Mouse (Mus musculus) midbrain, embryonic 15.5 days (tissue): ENCODE measurements around the gene Pml. TPM values are rescaled to one million over a fixed set of nuclear protein-coding genes. Genes with fewer than 3 reads are reported as not detected.
A peak's percentile ranks its signal among the peaks of the same experiment; 100 is the strongest.

Experiments
- ATAC-seq: fragments of 200-750 bp; cut with Nextera tagmentation; replicated peaks from 2 replicates; pipeline ENCODE4 v1.8.0; 2017; ENCODE audit warnings: moderate TSS enrichment
- H3K27ac ChIP-seq: fragments of 300-500 bp; sonication (generic); 2 replicates; pipeline ENCODE4 v1.5.1; 2015; ENCODE audit warnings: mild to moderate bottlenecking, inconsistent platforms
- H3K27me3 ChIP-seq: fragments of 300-500 bp; sonication (generic); replicated peaks from 2 replicates; pipeline ENCODE4 v1.6.1; 2015; ENCODE audit warnings: inconsistent platforms
- H3K36me3 ChIP-seq: fragments of 300-500 bp; sonication (generic); replicated peaks from 2 replicates; pipeline ENCODE4 v1.6.1; 2015; ENCODE audit warnings: inconsistent platforms
- H3K4me1 ChIP-seq: fragments of 300-500 bp; sonication (generic); 2 replicates; pipeline ENCODE4 v1.6.1; 2015; ENCODE audit warnings: inconsistent platforms
- H3K4me2 ChIP-seq: fragments of 300-500 bp; sonication (generic); 2 replicates; pipeline ENCODE4 v1.6.1; 2015; ENCODE audit warnings: inconsistent platforms, mild to moderate bottlenecking, moderate library complexity
- H3K4me3 ChIP-seq: fragments of 300-500 bp; sonication (generic); 2 replicates; pipeline ENCODE4 v1.5.1; 2015; ENCODE audit warnings: mild to moderate bottlenecking, inconsistent platforms
- H3K9ac ChIP-seq: fragments of 300-500 bp; sonication (generic); 2 replicates; pipeline ENCODE4 v1.6.1; 2015; ENCODE audit warnings: mild to moderate bottlenecking, inconsistent platforms
- H3K9me3 ChIP-seq: fragments of 300-500 bp; sonication (generic); 2 replicates; pipeline ENCODE4 v1.6.1; 2016; ENCODE audit warnings: inconsistent platforms
- WGBS: fragments of 180-500 bp; shearing (Covaris S2); methylation state at CpG from one replicate; pipeline ENCODE4 v1.1.7; 2015; ENCODE audit warnings: mixed read lengths; 5-methylcytosine and 5-hydroxymethylcytosine counted together
- polyA plus RNA-seq: library from polyadenylated mRNA; unstranded; fragments of >200 nt; fragmentation: Nextera tagmentation; extraction: Ambion mirVana; gene quantifications from 2 replicates; pipeline ENCODE4 v1.2.1, GENCODE M21; 2015

Pml gene
- polyA plus RNA-seq, 1 experiment from 2014 or later: 3.9 TPM

DNA sequence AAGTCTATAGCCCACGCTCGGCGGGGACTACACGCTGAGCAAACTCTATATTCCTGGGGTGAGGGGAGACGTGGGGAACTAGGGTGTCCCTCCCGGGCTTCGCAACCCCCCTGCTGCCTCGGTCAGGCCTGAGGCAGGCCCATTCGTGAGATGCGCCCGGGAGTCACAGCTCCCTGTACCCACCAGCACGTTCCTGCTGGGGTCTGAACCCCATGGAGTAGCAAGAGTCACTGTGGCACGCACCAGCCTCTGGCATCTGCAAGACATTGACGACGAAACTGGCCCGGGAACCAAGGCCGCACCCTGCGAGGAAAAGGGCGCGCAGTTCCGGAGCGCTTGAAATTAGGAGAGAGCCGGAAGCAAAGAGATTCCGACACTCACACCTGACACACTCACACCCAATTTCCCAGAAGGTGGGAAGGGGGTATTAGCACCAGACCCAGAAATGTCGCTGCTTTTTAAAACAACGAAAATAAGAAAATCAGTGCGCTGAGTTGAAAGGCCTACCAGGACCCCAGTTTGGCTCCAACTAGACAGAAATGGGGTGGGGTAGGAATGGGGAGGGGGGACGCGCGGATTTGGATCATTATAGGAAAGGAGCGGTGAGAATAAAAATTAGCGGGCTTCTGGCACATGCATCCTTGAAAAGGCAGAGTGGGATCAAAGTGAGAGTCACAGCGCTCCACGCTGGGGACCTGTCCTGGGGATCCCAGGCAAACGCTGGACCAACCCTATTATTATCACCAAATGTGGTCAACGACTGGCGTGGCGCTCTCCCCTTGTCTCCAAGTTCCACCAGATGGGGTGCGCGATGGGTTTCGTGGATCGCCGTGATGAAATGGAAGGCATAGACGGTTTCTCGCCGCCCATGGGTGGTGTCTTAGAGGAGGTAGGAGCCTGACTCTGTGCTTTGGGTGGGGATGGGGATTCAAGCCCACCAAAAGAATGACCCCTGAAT lies 52.7 kb downstream of the Pml start:
- WGBS: 4% methylated on average over 46 of the region's 46 CpGs
- no peak for ATAC-seq
- no peaks in the 10 kb centered on the region for H3K9me3 ChIP-seq
- peaks cover 45% of the 10 kb centered on the region for H3K27me3 ChIP-seq
- H3K27ac ChIP-seq: peak overlapping the region; percentile 86
- peaks cover 50% of the 10 kb centered on the region for H3K4me1 ChIP-seq
- H3K4me2 ChIP-seq: peak overlapping the region; percentile 67
- peak overlapping the region; percentile 51 for H3K9ac ChIP-seq
- H3K4me3 ChIP-seq: peak overlapping the region; percentile 42
- H3K36me3 ChIP-seq: no peaks in the 10 kb centered on the region

DNA sequence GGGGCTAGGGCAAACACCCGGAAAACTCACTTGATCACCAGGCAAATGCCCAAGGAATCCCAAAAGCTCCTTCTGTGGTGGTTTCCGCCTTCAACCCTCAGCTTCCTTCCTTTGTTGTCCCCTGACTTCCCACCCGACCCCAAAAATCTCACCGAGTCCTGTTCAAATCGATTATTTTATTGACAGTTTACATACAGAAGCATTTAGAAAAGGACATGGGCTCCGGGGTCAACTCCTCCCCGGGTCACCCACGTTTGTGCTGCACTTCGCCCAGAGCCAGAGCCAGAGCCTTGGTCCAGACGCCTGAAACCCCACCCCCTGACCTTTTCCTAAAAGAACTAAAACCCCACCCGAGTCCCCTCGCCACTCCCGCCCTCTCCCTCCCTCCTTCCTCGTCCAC lies 53.4 kb downstream of the Pml start:
- peaks cover 42% of the 10 kb centered on the region for H3K4me1 ChIP-seq
- H3K9me3 ChIP-seq: no peaks in the 10 kb centered on the region
- peak overlapping the region; percentile 86 for H3K27ac ChIP-seq
- peaks cover 39% of the 10 kb centered on the region for H3K27me3 ChIP-seq
- peak overlapping the region; percentile 42 for H3K4me3 ChIP-seq
- 3% methylated on average over 14 of the region's 14 CpGs for WGBS
- H3K9ac ChIP-seq: peak overlapping the region; percentile 51
- ATAC-seq: no peak
- peak overlapping the region; percentile 67 for H3K4me2 ChIP-seq
- no peaks in the 10 kb centered on the region for H3K36me3 ChIP-seq

DNA sequence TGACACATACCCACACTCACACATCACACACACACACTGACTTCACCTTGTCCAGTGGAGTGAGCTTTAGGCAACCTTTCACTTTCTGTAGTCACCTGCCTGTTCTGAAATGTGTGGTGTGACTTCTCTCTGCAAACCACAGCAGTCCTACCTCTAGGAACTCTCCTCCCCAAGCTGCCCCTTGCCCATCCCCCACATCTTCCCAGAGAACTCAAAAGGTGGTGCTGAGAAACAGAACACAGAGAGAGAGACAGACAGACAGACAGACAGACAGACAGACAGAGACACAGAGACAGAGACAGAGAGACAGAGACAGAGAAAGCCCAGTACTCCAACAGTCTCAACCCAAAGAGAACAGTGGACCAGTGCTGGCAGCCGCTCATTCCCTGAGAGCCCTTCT lies 53.9 kb downstream of the Pml start:
- Histone ChIP-seq H3K4me2 (peak overlapping the region; percentile 67), H3K4me3 (peak overlapping the region; percentile 42), H3K9ac (peak overlapping the region; percentile 51), H3K9me3 (no peaks in the 10 kb centered on the region), H3K36me3 (no peaks in the 10 kb centered on the region), H3K27me3 (peaks cover 36% of the 10 kb centered on the region), H3K4me1 (peaks cover 40% of the 10 kb centered on the region), H3K27ac (peak overlapping the region; percentile 86)
- WGBS: 24% methylated on average over 1 of the region's 1 CpGs
- no peak for ATAC-seq

DNA sequence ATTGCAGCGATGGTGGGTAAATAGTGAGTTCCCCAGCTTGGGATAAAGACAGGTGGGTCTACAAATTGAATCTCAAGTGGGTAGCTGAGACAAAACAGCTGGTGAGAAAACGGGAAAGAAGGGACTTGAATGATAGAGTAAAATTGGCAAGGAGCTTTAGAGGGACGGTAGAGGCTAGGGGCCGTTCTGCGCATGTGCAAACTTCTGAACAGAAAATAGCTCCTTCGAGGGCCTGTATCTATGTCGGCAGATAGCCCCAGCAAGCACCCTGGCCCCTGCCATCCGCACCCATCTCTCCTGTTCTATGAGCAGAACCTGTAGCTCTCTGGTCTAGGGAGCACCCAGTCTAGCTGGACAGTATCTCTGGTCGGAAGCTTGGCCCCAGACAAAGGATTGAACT lies 55.4 kb downstream of the Pml start:
- no peak overlapping the region for H3K9ac ChIP-seq
- H3K27me3 ChIP-seq: peaks cover 21% of the 10 kb centered on the region
- H3K4me2 ChIP-seq: 0 out of 2 replicates have a peak overlapping the region, but pooled peaks have one; percentile 9
- no peaks in the 10 kb centered on the region for H3K9me3 ChIP-seq
- WGBS: 61% methylated on average over 9 of the region's 9 CpGs
- no peak for ATAC-seq
- no peaks in the 10 kb centered on the region for H3K36me3 ChIP-seq
- H3K27ac ChIP-seq: no peak overlapping the region
- H3K4me1 ChIP-seq: peaks cover 32% of the 10 kb centered on the region
- H3K4me3 ChIP-seq: no peak overlapping the region

DNA sequence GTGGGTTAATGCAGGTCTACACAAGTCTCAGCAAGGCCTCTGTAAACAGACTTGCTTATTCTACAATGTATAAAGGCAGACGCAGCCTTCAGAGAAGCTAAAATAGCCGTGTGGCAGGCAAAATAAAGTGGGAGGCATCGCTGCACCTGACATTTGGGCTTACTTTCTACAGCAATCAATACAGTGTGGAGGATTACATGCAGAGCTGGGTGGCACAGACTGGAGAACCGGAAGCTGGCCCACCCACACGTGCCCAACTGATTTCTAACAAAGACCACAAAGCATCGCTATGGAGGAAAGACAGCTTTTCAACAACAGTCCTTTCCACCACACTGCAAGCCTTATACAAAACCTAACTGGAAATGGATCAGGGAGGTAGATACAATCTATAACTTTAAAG lies 65.1 kb downstream of the Pml start:
- no peaks in the 10 kb centered on the region for H3K27me3 ChIP-seq
- no peak overlapping the region for H3K9ac ChIP-seq
- WGBS: 56% methylated on average over 6 of the region's 6 CpGs
- ATAC-seq: no peak
- H3K9me3 ChIP-seq: no peaks in the 10 kb centered on the region
- H3K36me3 ChIP-seq: no peaks in the 10 kb centered on the region
- H3K4me1 ChIP-seq: no peaks in the 10 kb centered on the region; the same call in 1 of the 2 replicates
- H3K4me3 ChIP-seq: no peak overlapping the region
- H3K4me2 ChIP-seq: no peak overlapping the region
- no peak overlapping the region for H3K27ac ChIP-seq

DNA sequence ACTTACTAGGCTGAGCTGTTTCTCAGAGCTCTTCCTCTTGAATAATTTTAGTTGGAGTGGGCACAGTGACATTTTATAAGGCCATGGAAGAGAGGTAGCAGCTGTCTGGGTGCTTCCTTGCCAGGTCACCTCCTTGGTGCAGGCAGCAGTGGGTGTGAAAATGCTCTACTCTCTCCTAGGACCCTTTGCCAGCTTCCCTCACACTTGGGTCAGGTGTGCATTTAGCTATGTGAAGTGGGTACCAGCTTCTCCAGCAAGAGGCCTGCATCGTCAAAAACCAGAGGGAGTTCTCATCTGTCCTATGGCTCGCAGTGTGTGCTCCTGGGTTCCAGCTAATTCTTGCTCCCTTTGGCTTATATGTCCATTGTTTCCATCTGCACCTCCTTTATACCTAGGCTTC lies 70.2 kb downstream of the Pml start:
- H3K9me3 ChIP-seq: no peaks in the 10 kb centered on the region
- H3K27ac ChIP-seq: no peak overlapping the region
- ATAC-seq: no peak
- 85% methylated on average over 2 of the region's 2 CpGs for WGBS
- H3K4me2 ChIP-seq: no peak overlapping the region
- H3K4me3 ChIP-seq: no peak overlapping the region
- peaks cover 3% of the 10 kb centered on the region; the same call in 1 of the 2 replicates for H3K4me1 ChIP-seq
- H3K9ac ChIP-seq: no peak overlapping the region
- no peaks in the 10 kb centered on the region for H3K27me3 ChIP-seq
- no peaks in the 10 kb centered on the region for H3K36me3 ChIP-seq

DNA sequence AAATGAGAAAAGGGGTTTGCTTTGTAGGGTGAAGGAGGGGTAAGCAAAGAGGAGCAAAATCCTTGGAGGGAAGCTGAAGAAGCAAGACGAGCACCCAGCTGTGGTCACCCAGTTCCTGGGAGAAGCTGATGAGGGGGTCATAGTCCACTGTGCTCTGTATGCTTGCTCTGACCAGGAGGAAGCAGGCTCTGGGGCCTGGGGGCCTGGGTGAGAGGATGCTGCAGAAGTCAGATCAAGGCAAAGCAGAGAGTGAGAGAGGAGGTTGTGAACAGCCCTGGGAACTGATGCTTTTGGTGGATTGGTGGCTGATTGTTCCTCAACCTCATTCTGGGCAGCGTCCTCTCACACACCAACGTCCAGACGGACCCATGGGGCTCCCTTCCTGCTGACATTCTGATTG lies 72.4 kb downstream of the Pml start:
- H3K9ac ChIP-seq: no peak overlapping the region
- H3K4me1 ChIP-seq: peaks cover 3% of the 10 kb centered on the region; the same call in 1 of the 2 replicates
- ATAC-seq: no peak
- H3K27ac ChIP-seq: no peak overlapping the region
- no peaks in the 10 kb centered on the region for H3K27me3 ChIP-seq
- WGBS: 47% methylated on average over 4 of the region's 4 CpGs
- H3K36me3 ChIP-seq: no peaks in the 10 kb centered on the region
- H3K9me3 ChIP-seq: no peaks in the 10 kb centered on the region
- no peak overlapping the region for H3K4me3 ChIP-seq
- H3K4me2 ChIP-seq: no peak overlapping the region

DNA sequence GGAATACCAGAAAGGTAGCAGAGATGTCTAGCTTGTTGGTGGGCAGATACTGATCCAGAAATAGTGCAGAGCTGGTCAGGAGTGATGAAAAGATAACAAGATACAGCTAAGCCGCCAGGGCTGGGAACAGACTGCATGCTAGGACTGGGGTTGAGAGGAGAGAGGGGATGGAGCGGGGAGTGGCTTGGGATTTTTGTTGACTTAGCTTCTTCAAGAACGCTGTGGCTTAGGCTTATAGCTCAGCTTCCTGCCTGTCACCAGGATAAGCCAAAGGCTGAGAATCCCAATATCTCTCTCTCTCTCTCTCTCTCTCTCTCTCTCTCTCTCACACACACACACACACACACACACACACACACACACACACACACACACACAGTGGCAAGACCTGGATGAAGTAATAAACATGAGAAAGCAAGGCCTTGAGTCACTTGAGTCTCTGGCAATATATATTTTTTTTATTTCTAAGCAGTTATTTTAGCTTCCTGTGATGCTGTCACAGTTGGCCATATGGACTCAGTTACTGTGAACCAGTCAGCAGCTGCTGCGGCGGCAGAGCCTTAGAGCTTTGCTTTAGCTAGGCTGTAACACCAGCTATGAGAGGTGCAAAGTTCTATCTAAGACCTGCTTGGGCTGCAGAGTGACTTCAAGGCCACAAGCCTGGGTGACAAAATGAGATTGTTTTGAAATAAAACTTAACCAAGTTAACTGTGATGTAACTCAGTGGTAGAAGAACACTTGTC lies 73.7 kb downstream of the Pml start:
- ATAC-seq: no peak
- Histone ChIP-seq H3K4me1 (peaks cover 3% of the 10 kb centered on the region; the same call in 1 of the 2 replicates), H3K27ac (no peak overlapping the region), H3K4me3 (no peak overlapping the region), H3K36me3 (no peaks in the 10 kb centered on the region), H3K27me3 (no peaks in the 10 kb centered on the region), H3K9me3 (no peaks in the 10 kb centered on the region), H3K9ac (no peak overlapping the region), H3K4me2 (no peak overlapping the region)
- WGBS: 40% methylated on average over 5 of the region's 5 CpGs

DNA sequence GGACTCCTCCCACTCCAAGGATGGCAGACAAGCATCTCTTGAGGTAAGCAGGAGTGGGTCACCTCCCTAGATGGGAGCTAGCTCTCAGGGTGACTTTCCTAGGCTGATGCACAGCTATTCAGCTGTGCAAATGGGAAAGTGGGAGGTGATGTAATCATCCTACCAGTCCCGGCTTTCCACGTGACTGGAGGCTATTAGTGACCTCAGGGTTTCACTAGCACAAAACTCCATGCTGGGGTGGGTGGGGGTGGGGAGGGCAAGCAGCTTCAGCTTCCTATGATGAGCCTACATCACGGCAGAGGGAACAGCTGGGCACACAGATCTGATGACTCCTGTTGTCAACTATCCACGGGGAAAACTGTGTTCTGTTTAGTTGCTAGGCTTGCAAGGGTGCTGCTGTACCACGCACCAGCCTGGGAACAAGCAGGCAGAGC lies 74.8 kb downstream of the Pml start:
- H3K4me3 ChIP-seq: no peak overlapping the region
- H3K9me3 ChIP-seq: no peaks in the 10 kb centered on the region
- H3K36me3 ChIP-seq: no peaks in the 10 kb centered on the region
- H3K27me3 ChIP-seq: no peaks in the 10 kb centered on the region
- H3K4me2 ChIP-seq: no peak overlapping the region
- H3K9ac ChIP-seq: no peak overlapping the region
- no peak for ATAC-seq
- 26% methylated on average over 5 of the region's 5 CpGs for WGBS
- no peak overlapping the region for H3K27ac ChIP-seq
- H3K4me1 ChIP-seq: peaks cover 3% of the 10 kb centered on the region; the same call in 1 of the 2 replicates

DNA sequence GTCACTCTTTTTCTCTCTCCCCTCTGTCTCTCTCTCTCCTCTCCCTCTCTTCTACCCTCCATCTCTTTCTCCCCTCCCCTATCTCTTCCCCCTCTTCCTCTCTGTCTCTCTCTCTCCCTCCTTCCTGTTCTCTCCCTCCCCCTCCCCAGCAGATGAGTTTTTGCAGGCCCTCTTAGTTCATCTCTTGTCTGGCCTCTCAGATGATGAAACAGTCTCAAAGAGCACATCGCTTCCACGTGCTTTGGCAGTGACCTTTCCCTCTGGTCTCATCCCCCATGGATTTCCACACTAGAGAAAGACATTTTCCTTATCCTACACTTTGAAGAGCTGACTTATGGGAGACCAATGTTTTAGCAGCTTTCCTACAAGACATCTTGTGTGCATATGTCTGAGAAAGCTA lies 76.7 kb downstream of the Pml start:
- 68% methylated on average over 2 of the region's 2 CpGs for WGBS
- Histone ChIP-seq H3K27me3 (no peaks in the 10 kb centered on the region), H3K36me3 (no peaks in the 10 kb centered on the region), H3K27ac (no peak overlapping the region), H3K9me3 (no peaks in the 10 kb centered on the region), H3K4me1 (peaks cover 3% of the 10 kb centered on the region; the same call in 1 of the 2 replicates), H3K4me3 (no peak overlapping the region), H3K4me2 (no peak overlapping the region), H3K9ac (no peak overlapping the region)
- ATAC-seq: no peak

DNA sequence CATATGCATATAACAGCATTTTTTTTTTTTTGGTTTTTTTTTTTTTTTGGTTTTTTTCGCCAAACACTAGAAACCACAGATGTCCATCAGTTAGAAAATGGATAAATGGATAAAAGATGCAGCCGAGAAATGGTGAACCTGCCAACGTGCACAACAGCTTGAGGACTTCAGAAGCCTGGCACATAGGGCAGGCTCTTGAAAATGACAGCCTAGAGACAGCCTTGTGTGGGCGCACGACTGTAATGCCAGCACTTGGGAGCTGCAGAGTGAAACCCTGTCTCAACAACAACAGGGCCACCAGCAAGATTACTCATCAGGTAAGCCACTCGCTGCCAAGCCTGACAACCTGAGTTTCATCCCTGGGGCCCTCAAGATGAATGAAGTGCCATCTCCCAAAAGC lies 80.2 kb downstream of the Pml start:
- H3K27me3 ChIP-seq: no peaks in the 10 kb centered on the region
- no peak overlapping the region for H3K4me2 ChIP-seq
- WGBS: 87% methylated on average over 6 of the region's 6 CpGs
- no peak for ATAC-seq
- H3K4me1 ChIP-seq: no peaks in the 10 kb centered on the region
- H3K27ac ChIP-seq: no peak overlapping the region
- no peak overlapping the region for H3K9ac ChIP-seq
- no peak overlapping the region for H3K4me3 ChIP-seq
- no peaks in the 10 kb centered on the region for H3K36me3 ChIP-seq
- H3K9me3 ChIP-seq: no peaks in the 10 kb centered on the region

DNA sequence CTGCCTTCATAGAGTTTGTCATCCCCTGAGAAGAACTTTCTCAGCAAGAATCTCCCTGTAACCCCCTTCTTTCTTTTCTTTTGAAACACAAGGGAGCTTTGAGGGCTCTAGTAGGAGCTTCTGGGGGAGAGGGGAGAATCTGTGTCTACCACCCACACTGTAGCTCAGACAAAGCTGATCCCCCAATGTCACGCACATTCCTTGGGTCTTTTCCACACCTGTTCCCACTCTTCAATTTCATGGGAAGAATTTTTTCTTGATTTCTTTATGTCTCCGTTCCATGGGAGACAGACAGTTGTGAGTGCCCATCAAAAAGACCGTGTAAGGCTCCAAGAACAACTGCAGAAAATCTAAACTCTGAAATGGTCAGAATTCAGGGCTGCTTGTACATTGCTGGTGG lies 80.7 kb downstream of the Pml start:
- Histone ChIP-seq H3K4me1 (no peaks in the 10 kb centered on the region), H3K4me2 (no peak overlapping the region), H3K27me3 (no peaks in the 10 kb centered on the region), H3K4me3 (no peak overlapping the region), H3K27ac (no peak overlapping the region), H3K9me3 (no peaks in the 10 kb centered on the region), H3K9ac (no peak overlapping the region), H3K36me3 (no peaks in the 10 kb centered on the region)
- 68% methylated on average over 3 of the region's 3 CpGs for WGBS
- ATAC-seq: no peak
